Mouse (Mus musculus) CH12.LX (cell line): ENCODE measurements around the gene Susd3. TPM values are rescaled to one million over a fixed set of nuclear protein-coding genes. Genes with fewer than 3 reads are reported as not detected.

Source experiments
- DNase-seq: peaks from one replicate; pipeline ENCODE4 v3.0.0-alpha.2; 2013; ENCODE audit errors: extremely low read depth
- H3K27ac ChIP-seq: 2 replicates; pipeline ENCODE4 v1.5.1; 2012; ENCODE audit warnings: low read depth, mild to moderate bottlenecking, control low read depth, moderate library complexity; ENCODE audit not compliant: insufficient read depth
- H3K27me3 ChIP-seq: replicated peaks from 2 replicates; pipeline ENCODE3; 2012; ENCODE audit warnings: inconsistent platforms
- H3K36me3 ChIP-seq, 2 experiments: replicated peaks in 1 of 2; 2 replicates each; pipeline versions ENCODE3 to v1.6.1; 2012; ENCODE audit warnings: inconsistent platforms in 1 of 2, low read length in 1 of 2, mild to moderate bottlenecking in 1 of 2, mixed read lengths in 1 of 2, moderate library complexity in 1 of 2; ENCODE audit not compliant: control insufficient read depth in 1 of 2, insufficient read depth in 1 of 2
- H3K4me1 ChIP-seq, 2 experiments: 2 replicates each; pipeline ENCODE4 v1.6.1; 2012; ENCODE audit warnings: inconsistent platforms in 1 of 2, moderate library complexity in 1 of 2; ENCODE audit not compliant: insufficient read depth in 2 of 2, control insufficient read depth in 1 of 2
- H3K4me2 ChIP-seq: 2 replicates; pipeline ENCODE4 v1.6.1; 2012; ENCODE audit warnings: low read depth, mild to moderate bottlenecking, control low read depth; ENCODE audit not compliant: poor library complexity, insufficient read depth, severe bottlenecking
- H3K4me3 ChIP-seq, 3 experiments: fragments of 150-350 bp in 1 of 3; sonication (generic) in 1 of 3; replicated peaks in 1 of 3; 2 replicates each; pipeline versions ENCODE3 to v1.5.1; 2011 to 2012; ENCODE audit warnings: low read depth in 2 of 3, low read length in 2 of 3, mild to moderate bottlenecking in 2 of 3, moderate library complexity in 2 of 3, control low read depth in 1 of 3, improper control_type of control experiment in 1 of 3, inconsistent platforms in 1 of 3, mixed read lengths in 1 of 3; ENCODE audit not compliant: poor library complexity in 1 of 3
- H3K79me2 ChIP-seq: replicated peaks from 2 replicates; pipeline ENCODE4 v1.6.1; 2012; ENCODE audit warnings: mild to moderate bottlenecking, moderate library complexity; ENCODE audit not compliant: control insufficient read depth, poor library complexity, insufficient read depth, severe bottlenecking; ENCODE audit errors: extremely low read depth
- H3K9ac ChIP-seq: 2 replicates; pipeline ENCODE4 v1.6.1; 2012; ENCODE audit warnings: low read depth, mild to moderate bottlenecking, control low read depth, moderate library complexity; ENCODE audit not compliant: insufficient read depth
- H3K9me3 ChIP-seq: replicated peaks from 2 replicates; pipeline ENCODE3; 2012; ENCODE audit warnings: low read length, inconsistent platforms, mixed read lengths
- BHLHE40 ChIP-seq: IDR thresholded peaks from 2 replicates; pipeline ENCODE4 v1.6.1; 2011; ENCODE audit warnings: mild to moderate bottlenecking, low read depth, low read length, improper control_type of control experiment
- CHD1 ChIP-seq: IDR thresholded peaks from 2 replicates; pipeline ENCODE4 v1.6.1; 2012; ENCODE audit warnings: low read depth, low read length, improper control_type of control experiment, inconsistent platforms
- CHD2 ChIP-seq: IDR thresholded peaks from 2 replicates; pipeline ENCODE4 v1.6.1; 2011; ENCODE audit warnings: low read length, improper control_type of control experiment
- CTCF ChIP-seq, 2 experiments: IDR thresholded peaks in 1 of 2; conservative IDR thresholded peaks in 1 of 2; 2 replicates each; pipeline ENCODE4 v1.5.1; 2011 to 2012; ENCODE audit warnings: low read depth in 2 of 2, low read length in 2 of 2, improper control_type of control experiment in 1 of 2, inconsistent platforms in 1 of 2, mild to moderate bottlenecking in 1 of 2, moderate library complexity in 1 of 2
- E2F4 ChIP-seq: IDR thresholded peaks from 2 replicates; pipeline ENCODE4 v1.6.1; 2011; ENCODE audit warnings: low read depth, low read length, improper control_type of control experiment; ENCODE audit not compliant: insufficient replicate concordance
- ELF1 ChIP-seq: IDR thresholded peaks from 2 replicates; pipeline ENCODE4 v1.6.1; 2014; ENCODE audit warnings: low read depth, mild to moderate bottlenecking, inconsistent platforms, low read length, improper control_type of control experiment
- EP300 ChIP-seq: IDR thresholded peaks from 2 replicates; pipeline ENCODE4 v1.6.1; 2011; ENCODE audit warnings: low read length, improper control_type of control experiment
- ETS1 ChIP-seq: conservative IDR thresholded peaks from 2 replicates; pipeline ENCODE4 v1.6.1; 2012; ENCODE audit warnings: low read depth, mild to moderate bottlenecking, inconsistent platforms, low read length, improper control_type of control experiment, moderate library complexity
- IRF4 ChIP-seq: IDR thresholded peaks from 2 replicates; pipeline ENCODE4 v1.6.1; 2014; ENCODE audit warnings: low read depth, mild to moderate bottlenecking, inconsistent platforms, low read length, improper control_type of control experiment
- JUND ChIP-seq: conservative IDR thresholded peaks from 2 replicates; pipeline ENCODE4 v1.6.1; 2011; ENCODE audit warnings: low read depth, low read length, improper control_type of control experiment
- MAX ChIP-seq: IDR thresholded peaks from 2 replicates; pipeline ENCODE4 v1.6.1; 2011; ENCODE audit warnings: low read length, improper control_type of control experiment
- MEF2A ChIP-seq: IDR thresholded peaks from 2 replicates; pipeline ENCODE4 v1.6.1; 2014; ENCODE audit warnings: low read depth, mild to moderate bottlenecking, inconsistent platforms, low read length, improper control_type of control experiment, borderline replicate concordance
- MXI1 ChIP-seq: IDR thresholded peaks from 2 replicates; pipeline ENCODE4 v1.6.1; 2011; ENCODE audit warnings: mild to moderate bottlenecking, low read depth, low read length, improper control_type of control experiment
- MYC ChIP-seq: IDR thresholded peaks from 2 replicates; pipeline ENCODE4 v1.6.1; 2011; ENCODE audit warnings: low read depth, mild to moderate bottlenecking, improper control_type of control experiment, low read length
- NELFE ChIP-seq: IDR thresholded peaks from 2 replicates; pipeline ENCODE4 v1.6.1; 2011; ENCODE audit warnings: low read depth, low read length, improper control_type of control experiment
- POLR2A ChIP-seq: IDR thresholded peaks from 2 replicates; pipeline ENCODE4 v1.6.1; 2011; ENCODE audit warnings: low read depth, mild to moderate bottlenecking, improper control_type of control experiment, low read length
- POLR2AphosphoS2 ChIP-seq: IDR thresholded peaks from 2 replicates; pipeline ENCODE4 v1.6.1; 2011; ENCODE audit warnings: low read depth, low read length, improper control_type of control experiment
- RAD21 ChIP-seq: IDR thresholded peaks from 2 replicates; pipeline ENCODE4 v1.6.1; 2011; ENCODE audit warnings: low read depth, mild to moderate bottlenecking, low read length, improper control_type of control experiment, moderate library complexity
- RCOR1 ChIP-seq: conservative IDR thresholded peaks from 2 replicates; pipeline ENCODE4 v1.6.1; 2012; ENCODE audit warnings: low read depth, mild to moderate bottlenecking, inconsistent platforms, low read length, improper control_type of control experiment
- SIN3A ChIP-seq: IDR thresholded peaks from 2 replicates; pipeline ENCODE4 v1.6.1; 2012; ENCODE audit warnings: low read length, improper control_type of control experiment, inconsistent platforms
- SMC3 ChIP-seq: IDR thresholded peaks from 2 replicates; pipeline ENCODE4 v1.6.1; 2011; ENCODE audit warnings: low read depth, low read length, improper control_type of control experiment
- TBP ChIP-seq: conservative IDR thresholded peaks from 2 replicates; pipeline ENCODE4 v1.6.1; 2011; ENCODE audit warnings: low read depth, low read length, improper control_type of control experiment
- TCF12 ChIP-seq: IDR thresholded peaks from 2 replicates; pipeline ENCODE4 v1.6.1; 2014; ENCODE audit warnings: low read depth, mild to moderate bottlenecking, inconsistent platforms, low read length, improper control_type of control experiment
- UBTF ChIP-seq: IDR thresholded peaks from 2 replicates; pipeline ENCODE4 v1.6.1; 2012; ENCODE audit warnings: low read depth, mild to moderate bottlenecking, inconsistent platforms, low read length, improper control_type of control experiment, moderate library complexity
- USF1 ChIP-seq: IDR thresholded peaks from 2 replicates; pipeline ENCODE4 v1.6.1; 2014; ENCODE audit warnings: low read depth, mild to moderate bottlenecking, inconsistent platforms, low read length, improper control_type of control experiment
- USF2 ChIP-seq: conservative IDR thresholded peaks from 2 replicates; pipeline ENCODE4 v1.6.1; 2011; ENCODE audit warnings: low read depth, low read length, improper control_type of control experiment
- ZC3H11A ChIP-seq: IDR thresholded peaks from 2 replicates; pipeline ENCODE4 v1.6.1; 2012; ENCODE audit warnings: low read depth, mild to moderate bottlenecking, inconsistent platforms, low read length, improper control_type of control experiment
- ZMIZ1 ChIP-seq: IDR thresholded peaks from 2 replicates; pipeline ENCODE4 v1.6.1; 2012; ENCODE audit warnings: low read depth, mild to moderate bottlenecking, inconsistent platforms, low read length, improper control_type of control experiment
- dilution Hi-C: fragments of 300-500 bp; cut with MboI; formaldehyde crosslinking; loops from 2 replicates; pipeline ENCODE4 v1.14.3; 2020; ENCODE audit warnings: low sequenced_read_pairs; ENCODE audit not compliant: extremely low pct_unique_long_range_greater_than_20kb, extremely low pct_ligation_motif_present
- in situ Hi-C: fragments of 300-500 bp; cut with MboI; formaldehyde crosslinking; loops from 3 replicates; pipeline ENCODE4 v1.14.3; 2019; ENCODE audit warnings: low sequenced_read_pairs, low pct_ligation_motif_present, low pct_unique_long_range_greater_than_20kb, mixed read lengths
- polyA plus RNA-seq: library from polyadenylated mRNA; unstranded; fragments of >175 nt; gene quantifications from 2 replicates; pipeline ENCODE4 v1.2.1, GENCODE M21; 2012; ENCODE audit warnings: low read depth; ENCODE audit not compliant: insufficient read length
- total RNA-seq, 2 experiments: library from RNA; depleted of rRNA; stranded (reverse); fragments of 300-350 nt in 1 of 2; fragments of >200 nt in 1 of 2; gene quantifications; 2 replicates each; pipeline ENCODE4 v1.2.3; 2012 to 2014

Susd3 gene
- total and polyA plus RNA-seq, 3 experiments = 6.0 to 19.0 (median 12.0) TPM

GRCm38 (mm10) chr13:49205381-49205998 is 43.0 kb downstream of the Susd3 start:
- Histone ChIP-seq H3K27ac (no peak overlapping the region), H3K27me3 (no peaks in the 10 kb centered on the region), H3K4me2 (no peak overlapping the region), H3K36me3 (peaks cover 0 to 12% of the 10 kb centered on the region in 2 experiments), H3K4me1 (peaks cover 4 to 16% of the 10 kb centered on the region in 2 experiments)
- dilution Hi-C loops = no loop called here
- DNase-seq = peak; percentile 87
- in situ Hi-C loops = no loop called here
- TF ChIP-seq MXI1 (peak; percentile 71), SIN3A (peak; percentile 41; the same call in 1 of the 2 replicates), TBP (no peak), MYC (peak; percentile 80; the same call in 1 of the 2 replicates), MEF2A (peak; percentile 55; the same call in 1 of the 2 replicates), IRF4 (peak; percentile 49), CTCF (conservative IDR thresholded peaks at IDR 0.05 in 1 of 2, IDR thresholded peaks at IDR 0.05 in 1 of 2; ENCODE audit: low read depth in 2 of 2, low read length in 2 of 2) (peak; percentile 80 to 94), CHD2 (no peak; the same call in 1 of the 2 replicates), TCF12 (0 out of 2 replicates have a peak, but pooled peaks have one; percentile 45), RAD21 (peak; percentile 90), E2F4 (no peak), POLR2AphosphoS2 (no peak), RCOR1 (no peak), ZC3H11A (peak; percentile 38; the same call in 1 of the 2 replicates), NELFE (peak; percentile 66), UBTF (no peak), SMC3 (peak; percentile 82), MAX (peak; percentile 73; the same call in 1 of the 2 replicates), JUND (peak; percentile 46), ETS1 (no peak), BHLHE40 (peak; percentile 41; the same call in 1 of the 2 replicates)
- TF ChIP-seq, all 38 proteins: peak for 14
- H3K79me2 ChIP-seq = no peaks in the 10 kb centered on the region
- H3K9me3 ChIP-seq = no peaks in the 10 kb centered on the region
- H3K9ac ChIP-seq = no peak overlapping the region
- H3K4me3 ChIP-seq = no peak overlapping the region

- TF ChIP-seq ZMIZ1 (no peak), ELF1 (no peak), POLR2A (no peak), NELFE (no peak), USF2 (no peak), JUND (no peak), MEF2A (no peak), UBTF (no peak), ZC3H11A (no peak), EP300 (no peak), USF1 (no peak), ETS1 (no peak), CHD1 (no peak)
- TF ChIP-seq, all 38 proteins: peak for 0
- Histone ChIP-seq H3K4me1 (peaks cover 4 to 22% of the 10 kb centered on the region in 2 experiments), H3K79me2 (no peaks in the 10 kb centered on the region), H3K4me2 (no peak overlapping the region), H3K9ac (no peak overlapping the region), H3K4me3 (no peak overlapping the region), H3K9me3 (no peaks in the 10 kb centered on the region), H3K27ac (no peak overlapping the region), H3K36me3 (peaks cover 0 to 12% of the 10 kb centered on the region in 2 experiments), H3K27me3 (no peaks in the 10 kb centered on the region)
- dilution Hi-C loops (no loop called here), in situ Hi-C loops (no loop called here)
- DNase-seq = no peak
Measured at GRCm38 (mm10) chr13:49202556-49202955, 46.0 kb downstream of the Susd3 start.
